Mouse (Mus musculus) gastrocnemius, postnatal 10 days (tissue): ENCODE measurements around the gene Robo2. TPM values are rescaled to one million over a fixed set of nuclear protein-coding genes. Genes with fewer than 3 reads are reported as not detected.
"Not testable (repeated sequence)": the region's sequence is repeated elsewhere in the genome, so short reads cannot be mapped to it uniquely, and the experiment has no call there.

Source experiments
- DNase-seq: peaks from one replicate; pipeline ENCODE4 v3.0.0; 2021; ENCODE audit warnings: mixed read lengths
- total RNA-seq, 2 experiments: library from RNA; stranded (reverse); gene quantifications; 2 replicates each; pipeline ENCODE4 v1.2.3; 2021

Gene Robo2
- total RNA-seq, 2 experiments from 2014 or later, result 5.0 to 10.3 TPM

DNA sequence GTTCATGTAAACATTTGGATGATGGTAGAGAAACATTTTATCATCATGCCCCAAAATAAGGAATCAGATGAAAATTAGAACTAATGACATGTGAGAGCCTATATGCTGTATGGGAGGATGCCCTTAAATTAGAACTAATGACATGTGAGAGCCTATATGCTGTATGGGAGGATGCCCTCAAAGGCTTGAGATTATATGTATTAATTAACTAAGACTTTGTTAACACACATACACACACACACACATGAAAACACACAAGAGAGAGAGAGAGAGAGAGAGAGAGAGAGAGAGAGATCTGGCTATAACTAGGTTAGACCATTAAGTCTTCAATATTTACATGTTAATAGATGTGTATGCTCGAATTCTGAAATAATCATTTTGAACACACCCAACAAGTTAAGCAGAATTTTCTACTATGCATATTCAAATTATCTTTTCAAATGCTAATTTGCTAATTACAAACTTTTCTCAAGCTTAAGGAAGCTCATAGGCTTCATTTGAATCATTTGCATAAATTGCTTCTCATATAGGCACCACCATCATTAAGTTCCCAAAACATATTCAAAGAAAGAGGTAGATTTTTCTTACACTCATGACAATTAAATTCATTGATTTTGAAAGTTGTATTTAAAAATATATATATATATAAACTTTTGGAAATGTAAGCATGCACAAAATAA, 211.5 kb downstream of the Robo2 start:
- DNase-seq, result no peak

DNA sequence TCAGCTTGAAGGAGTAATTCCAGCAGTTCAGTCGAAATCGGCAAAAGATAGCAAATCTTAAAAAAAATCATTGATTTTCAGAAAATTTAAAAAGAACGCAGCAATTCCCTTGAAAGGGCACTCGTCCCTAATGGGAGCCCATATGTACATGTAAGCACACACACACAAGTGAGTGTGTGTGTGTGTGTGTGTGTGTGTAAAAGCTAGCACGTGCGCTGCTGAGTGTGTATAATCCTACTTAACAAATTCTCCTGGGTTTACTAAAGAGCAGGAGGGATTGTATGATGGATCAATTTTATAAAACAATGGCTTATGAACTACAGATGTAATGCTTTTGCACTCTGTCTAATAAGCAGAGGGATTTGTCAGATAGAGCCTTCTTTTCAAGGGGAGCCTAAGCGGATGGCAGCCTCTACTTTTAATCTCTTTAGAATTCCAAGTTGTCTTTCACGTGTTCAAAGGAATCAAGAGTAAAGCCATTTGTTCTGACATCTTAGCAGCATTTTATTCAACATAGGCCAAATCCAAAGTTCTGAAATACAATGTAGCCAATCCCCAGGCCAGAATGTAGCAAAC, 218.6 kb downstream of the Robo2 start:
- DNase-seq, result no peak

DNA sequence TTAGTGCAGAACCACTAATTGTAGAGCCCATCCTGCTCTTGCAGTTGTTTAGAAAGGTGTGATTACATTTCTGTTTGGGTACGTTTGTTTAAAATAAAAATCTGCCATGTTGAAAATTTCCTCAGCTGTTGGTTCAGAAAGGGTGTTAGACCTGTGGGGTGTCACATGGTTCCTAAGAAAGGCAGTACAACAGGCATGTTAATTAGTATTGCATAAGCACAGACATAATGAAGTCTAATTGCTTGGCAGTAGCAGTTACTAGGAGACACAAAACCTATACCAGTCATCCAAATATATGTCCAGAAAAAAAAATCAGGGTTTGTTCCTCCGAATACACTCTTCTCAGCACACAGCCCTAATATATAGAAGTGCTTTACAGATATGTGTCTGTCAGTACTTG, 220.0 kb downstream of the Robo2 start:
- no peak for DNase-seq

DNA sequence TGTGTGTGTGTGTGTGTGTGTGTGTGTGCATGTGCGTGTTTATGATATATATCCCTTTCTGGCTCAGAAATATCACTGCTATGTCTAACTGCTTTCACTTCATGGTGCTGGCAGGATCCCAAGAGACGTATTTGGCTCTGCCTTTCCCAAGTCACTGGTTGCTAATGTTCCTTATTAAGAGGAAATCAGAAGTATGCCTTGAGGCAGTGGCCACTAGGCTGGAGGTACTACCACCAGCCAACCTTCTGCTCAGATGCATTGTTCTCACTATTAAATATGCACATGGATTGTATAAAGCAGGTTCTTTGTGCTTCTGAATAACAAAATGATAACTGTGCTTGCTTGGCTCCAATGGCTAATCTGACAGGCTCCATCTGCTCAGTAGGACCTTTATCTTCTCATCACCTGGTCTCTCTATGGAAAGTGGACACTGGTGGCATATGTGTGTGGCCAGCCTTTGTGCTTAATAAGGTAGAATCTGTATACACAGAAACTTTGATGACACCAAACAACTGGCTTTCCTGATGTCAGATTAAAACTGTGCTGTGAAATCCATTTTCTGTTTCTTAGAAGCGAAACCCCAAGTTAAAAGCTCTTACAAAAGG, 229.0 kb downstream of the Robo2 start:
- peak; percentile 3 for DNase-seq

DNA sequence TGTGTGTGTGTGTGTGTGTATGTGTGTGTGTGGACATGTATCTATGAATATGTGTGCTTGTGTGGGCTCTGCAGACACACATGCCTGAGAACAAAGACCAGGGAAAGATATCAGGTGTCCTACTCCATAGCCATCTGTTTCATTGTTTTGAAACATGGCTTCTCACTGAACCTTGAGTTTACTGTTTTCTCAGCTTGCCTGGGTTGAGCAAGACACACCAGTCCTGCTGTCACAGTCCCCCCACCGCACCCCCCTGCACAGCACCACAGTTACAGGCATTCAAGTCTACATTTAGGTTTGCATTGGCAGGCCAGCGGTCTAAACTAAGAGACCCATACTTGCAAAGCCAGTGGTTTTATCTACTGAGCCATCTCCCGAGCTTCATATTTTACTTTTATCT, 239.0 kb downstream of the Robo2 start:
- DNase-seq, result no peak

DNA sequence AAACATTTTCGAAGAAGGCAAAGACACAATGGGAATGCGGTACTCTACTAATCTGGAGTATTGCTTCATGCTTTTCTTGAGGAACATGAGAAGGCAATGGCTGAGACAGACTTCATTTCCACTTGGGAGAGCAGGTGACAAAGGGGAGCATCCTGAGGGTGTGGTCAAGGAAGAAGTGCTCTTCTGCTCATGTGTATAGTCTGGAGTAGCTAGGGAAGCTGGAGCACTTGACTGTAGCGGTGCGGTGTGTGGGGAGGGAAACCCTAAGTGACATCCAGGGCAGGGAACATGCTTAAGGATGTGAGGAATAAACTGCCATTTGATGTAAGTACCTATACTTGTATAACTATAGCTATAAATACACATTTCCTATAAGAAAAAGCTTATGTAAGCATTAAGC, 242.0 kb downstream of the Robo2 start:
- no peak for DNase-seq

DNA sequence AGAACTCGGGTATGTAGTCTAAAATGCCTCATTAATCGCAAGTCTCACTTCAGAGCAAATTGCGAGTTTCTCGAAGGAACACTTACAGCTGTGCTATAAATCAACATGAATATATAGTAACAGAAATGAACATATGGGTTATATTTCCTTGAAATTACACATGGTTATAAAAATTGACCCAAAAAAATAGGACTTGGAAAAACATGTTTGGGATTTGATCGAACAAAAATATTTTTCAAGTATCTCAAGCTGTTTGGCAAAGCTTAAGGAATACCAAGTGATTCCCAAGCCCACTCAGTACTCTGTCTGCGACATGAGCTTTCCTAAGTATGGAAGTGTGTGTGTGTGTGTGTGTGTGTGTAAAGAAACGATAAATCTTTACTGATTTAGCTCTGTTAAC, 242.5 kb downstream of the Robo2 start:
- DNase-seq, result no peak

DNA sequence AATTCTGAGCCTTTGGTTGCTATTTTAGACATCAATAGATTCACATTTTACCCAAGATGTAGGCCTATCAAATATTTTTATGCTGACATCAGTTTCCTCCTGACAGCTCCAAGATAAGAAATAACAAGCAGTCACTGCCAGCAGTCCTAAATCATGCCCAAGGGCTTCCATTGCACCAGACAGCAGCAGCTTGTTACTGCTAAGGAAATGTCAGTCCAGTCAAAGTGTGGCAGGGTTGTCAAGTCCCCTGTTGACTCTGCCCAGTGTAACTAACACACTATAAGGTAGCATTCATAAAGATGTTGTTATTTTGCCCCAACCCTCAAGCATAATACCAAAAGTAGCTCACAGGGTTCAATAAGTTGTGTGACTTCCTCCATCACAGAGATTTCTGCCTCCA, 243.8 kb downstream of the Robo2 start:
- DNase-seq, result no peak

DNA sequence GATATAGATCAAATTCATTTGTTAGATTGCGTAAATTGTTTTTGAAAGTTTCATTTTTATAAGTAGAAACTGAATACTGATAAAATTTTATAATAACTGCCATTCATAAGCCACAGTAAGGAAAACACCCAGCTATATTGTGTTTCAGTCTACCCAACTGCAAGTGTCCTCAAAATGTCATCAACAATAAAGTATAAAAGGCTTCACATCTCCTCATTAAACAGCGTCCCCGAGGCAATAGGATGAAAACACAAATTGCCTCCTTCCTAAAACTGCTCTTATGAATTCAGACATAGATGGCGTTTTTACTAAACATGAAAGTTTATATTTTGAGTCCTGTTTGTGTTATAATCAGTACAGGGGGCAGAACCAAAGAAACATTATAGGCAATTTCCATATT, 249.6 kb downstream of the Robo2 start:
- no peak for DNase-seq

DNA sequence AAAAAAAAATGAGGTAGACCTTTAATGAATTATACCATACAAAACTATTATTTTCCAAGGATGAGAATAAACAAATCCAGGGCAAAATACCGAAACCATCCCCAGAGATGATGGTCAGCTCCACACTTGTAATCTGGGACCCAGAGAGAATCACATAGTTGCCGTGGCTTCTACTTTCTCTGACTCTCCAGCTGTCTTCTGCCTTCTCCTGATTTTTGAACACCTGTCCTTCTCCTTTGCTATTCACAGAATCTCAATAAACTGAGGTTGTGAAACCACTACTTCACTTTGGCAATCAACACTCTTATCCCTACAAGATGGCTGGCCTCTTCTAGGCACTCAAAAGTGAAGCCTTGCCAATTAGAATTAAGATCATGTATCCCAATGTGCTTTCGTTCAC, 252.4 kb downstream of the Robo2 start:
- DNase-seq, result no peak

DNA sequence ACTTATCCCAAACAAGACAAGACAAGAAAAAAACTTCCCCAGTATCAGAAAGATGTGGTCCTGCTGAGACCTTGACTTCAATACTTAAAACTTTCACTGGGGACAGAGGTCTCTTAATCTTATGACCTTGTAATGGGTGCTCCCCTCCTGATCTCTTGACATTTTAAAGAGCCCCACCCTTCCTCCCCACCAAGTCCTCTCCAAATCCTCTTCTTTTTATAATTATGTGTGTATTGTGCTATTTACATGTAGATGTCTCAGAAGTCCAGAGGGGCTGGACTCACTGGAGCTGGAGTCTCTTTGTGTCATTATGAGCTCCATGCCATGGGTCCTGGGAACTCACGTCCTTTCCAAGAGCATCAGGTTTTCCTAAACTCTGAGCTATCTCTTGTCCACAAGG, 275.4 kb downstream of the Robo2 start:
- DNase-seq, result no peak

DNA sequence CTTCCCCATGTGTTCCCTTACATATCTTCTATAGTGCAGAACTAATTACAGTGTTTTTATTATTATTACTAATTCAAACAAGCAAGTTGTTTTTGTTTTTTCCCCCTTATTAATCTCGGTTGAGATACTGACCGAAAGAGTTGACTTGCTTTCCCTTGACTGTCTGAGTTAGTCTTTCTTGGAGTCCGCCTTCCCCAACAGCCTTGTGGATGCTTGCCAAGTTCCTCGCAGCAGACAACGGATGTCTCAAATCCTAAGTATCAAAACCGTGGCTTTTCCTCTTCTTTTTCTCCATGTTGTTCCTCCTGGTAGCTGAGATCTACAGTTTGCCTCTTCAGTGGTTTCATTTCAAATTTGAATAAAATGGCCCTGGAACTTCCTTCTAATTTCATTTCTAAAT, 278.8 kb downstream of the Robo2 start:
- DNase-seq, result peak; percentile 27

DNA sequence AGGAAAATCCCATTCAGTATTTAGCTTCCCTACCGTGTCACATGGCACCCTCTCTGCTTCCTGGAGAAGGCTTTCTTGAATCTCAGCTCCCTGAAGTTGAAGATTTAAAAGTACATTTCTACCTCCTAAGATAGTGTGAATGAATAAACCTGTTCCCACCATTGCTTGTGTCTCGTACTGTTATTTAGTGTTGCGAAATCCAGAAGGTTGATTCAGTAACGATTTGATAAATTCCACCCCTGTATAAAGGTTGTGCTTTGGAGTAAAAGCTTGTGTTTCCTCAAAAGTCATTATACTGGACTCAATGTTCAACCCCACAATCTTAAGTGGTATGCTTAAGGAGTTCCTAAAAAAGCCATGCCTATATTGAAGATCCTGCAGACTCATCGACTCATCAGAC, 280.3 kb downstream of the Robo2 start:
- no peak for DNase-seq

DNA sequence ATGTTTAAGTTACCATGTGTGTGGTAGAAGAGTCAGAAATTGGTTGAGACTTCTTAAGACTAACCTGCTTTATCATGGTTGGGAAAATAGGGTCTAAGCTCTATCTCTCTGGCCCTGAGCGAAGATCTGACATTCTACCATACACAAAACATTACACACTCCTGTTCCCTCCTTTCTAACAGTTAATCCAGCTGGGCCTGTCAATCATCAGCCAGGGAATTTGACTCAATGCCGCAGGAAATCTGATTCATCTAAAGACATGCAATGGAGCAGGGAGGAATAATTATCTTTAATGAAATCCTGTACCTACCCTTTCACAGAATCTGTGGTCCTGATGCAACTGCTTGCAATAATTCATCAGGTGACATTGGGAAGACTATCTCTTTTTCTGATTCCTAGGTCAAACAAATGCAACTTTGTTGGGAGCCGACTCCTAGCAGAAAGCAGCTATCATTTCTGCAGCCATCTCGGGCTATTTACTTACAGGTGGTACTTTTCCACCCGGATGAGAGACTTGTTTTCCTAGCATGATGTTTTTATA, 283.1 kb downstream of the Robo2 start:
- DNase-seq, result no peak

DNA sequence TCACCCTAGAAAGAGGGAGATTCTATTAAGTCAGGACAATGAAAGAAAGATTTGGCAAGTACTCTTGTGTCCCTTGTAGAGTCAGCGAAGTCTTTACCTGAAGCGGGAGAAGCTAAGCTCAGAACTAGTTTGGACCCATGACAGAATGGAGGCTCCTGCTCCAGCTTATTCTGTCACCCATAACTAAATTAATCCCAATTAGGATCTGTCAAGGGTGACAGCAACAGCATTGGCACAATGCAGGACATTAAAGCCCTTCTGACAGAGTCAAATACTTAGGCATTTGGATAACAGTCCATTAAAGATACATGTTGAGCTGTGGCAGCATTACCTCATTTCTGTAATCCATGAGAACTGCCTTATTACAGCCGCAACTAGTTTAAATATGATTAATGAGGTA, 298.5 kb downstream of the Robo2 start:
- DNase-seq, result no peak

DNA sequence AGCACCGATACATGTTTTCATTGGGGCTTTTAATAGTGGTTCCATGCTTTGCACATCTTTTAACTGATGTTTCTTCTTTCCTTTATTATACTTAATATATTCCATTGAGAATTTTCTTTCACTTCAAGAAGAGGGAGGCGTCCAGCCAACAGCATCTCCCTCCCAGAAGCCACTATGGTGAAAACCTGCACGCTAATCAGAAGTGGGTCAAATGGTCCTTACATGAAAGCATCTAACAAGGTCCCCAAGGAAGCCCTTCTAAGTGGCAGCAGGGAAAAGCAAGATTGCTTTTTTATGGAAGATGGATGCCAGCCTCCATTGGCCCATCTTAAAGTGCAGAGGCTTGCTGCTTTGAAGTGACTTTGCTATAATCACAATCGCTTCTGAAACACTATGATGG, 300.5 kb downstream of the Robo2 start:
- no peak for DNase-seq

DNA sequence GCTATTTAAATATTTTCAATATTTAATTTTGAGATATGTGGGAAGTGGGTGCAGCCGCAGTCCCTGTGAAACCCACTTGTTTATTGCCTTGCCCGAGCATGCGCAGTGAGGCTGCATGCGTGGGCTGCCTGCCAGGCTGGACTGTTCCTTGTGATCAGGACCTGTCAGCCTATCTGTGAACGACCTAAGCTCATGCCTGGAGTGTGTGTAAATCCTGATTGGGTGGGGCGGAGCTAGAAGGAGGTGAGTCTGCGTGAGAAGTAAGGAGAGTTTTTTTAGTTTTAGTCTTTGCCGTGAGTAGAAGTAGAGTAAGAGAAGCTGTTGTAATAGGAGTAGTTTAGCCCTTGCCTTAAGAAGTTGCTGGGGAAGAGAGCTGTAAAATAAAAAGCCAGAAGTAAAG, 307.2 kb downstream of the Robo2 start:
- not testable (repeated sequence) for DNase-seq

DNA sequence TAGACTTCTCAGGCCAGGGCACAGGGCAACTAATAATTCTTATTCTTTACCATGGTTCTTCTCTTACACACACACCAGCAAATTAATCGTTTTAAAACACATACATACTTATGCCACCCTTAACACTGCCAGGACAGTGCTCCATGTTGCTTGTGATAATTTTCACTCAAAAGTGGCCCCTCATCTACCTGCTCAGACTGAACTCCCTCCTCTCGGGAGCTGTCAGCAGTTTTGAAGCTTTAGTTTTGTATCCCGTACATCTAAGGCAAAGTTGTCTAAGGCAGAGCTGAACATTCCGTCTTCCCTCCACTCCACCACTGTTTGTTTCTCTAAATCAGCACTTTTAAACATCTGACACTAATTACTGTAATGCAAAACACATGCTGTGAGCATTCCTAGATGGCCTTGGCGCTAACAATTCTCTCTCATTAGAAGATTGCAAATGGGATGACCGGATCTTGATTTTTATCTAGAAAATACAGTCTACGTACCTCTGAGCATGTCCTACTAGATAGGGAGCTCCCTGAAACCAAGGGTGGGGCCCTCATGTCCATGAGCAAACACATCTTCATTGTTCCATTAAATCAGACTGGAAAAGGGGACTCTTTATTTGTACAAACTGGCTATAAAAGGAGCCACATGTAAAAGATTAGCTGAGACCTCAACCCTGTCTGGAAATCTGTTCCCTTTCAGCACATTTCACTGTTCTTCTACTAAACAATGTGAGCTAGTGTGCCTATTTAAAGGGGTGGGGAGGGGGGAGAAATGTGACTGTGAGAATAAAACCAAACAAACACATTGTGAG, 318.4 kb downstream of the Robo2 start:
- no peak for DNase-seq

DNA sequence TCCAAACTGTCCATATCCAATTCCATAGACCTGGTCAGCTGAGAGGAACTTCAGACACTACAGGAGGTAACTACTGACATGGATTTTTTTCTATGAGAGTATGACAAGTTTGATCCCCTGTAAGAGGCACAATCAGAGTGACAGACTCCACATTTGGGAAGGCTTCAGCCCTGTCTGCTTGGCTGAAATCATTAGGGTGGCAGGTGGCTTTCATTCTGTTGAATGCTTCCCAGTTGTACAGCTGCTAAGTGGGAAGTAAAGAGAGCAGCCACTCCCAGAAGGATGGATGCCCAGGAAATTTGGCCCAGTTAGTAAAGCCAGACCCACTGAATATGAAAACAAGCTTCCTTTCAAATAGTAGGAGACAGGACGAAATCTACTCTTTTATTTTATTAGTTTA, 321.7 kb downstream of the Robo2 start:
- DNase-seq, result no peak

DNA sequence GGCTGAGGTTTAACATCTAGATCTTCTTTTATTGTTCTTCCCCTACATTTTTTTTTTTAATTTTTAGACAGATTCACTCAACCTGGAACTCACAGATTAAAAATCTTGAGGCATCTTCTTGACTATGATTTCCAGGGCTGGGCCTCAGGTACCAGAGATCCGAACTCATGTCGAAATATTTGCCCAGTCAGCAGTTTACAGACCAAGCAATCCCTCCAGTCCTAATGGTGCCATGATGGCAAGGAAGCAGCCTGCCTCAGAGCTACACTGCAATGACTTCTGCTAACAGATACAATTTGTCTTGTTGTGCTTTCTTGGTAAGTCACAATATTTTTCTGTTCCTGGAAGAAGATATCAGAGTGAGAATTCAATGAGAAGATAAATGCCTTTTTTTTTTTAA, 327.4 kb downstream of the Robo2 start:
- no peak for DNase-seq

DNA sequence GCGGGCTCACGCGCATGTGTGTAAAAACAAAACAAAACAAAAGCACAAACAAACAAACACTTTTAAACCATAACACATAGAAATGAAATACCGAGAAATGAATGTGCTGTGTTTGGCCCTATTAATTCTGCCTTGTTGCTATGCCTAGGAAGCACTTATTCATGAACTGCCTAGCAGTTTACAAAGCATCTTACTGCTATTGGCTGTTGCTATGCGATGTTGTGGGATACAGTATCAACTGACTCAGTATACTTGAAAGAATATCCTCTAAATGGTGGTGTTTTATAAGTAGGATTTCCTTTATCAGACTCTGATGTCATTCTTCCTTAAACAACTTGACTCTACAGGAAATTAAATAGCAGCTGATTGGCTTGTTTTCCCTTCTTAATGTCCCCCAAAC, 339.0 kb downstream of the Robo2 start:
- no peak for DNase-seq

DNA sequence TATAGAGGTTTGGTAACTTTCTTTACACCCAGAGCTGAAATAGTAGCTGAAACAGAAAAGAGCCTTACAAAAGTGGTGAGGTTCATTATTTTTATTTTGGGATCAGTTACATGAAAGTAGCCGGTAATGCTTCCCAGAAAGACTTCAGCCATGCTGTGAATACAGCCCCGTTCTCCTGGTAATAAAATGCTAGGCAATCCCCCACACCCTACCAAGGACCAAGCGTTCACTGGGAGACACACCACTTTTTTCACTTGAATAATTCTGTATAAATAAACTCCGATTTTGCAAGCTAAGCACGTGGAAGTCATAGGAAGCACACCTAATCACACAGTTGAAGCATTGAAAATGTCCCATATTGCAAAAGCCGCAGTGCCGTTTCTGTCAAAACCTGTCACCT, 341.0 kb downstream of the Robo2 start:
- DNase-seq, result no peak

DNA sequence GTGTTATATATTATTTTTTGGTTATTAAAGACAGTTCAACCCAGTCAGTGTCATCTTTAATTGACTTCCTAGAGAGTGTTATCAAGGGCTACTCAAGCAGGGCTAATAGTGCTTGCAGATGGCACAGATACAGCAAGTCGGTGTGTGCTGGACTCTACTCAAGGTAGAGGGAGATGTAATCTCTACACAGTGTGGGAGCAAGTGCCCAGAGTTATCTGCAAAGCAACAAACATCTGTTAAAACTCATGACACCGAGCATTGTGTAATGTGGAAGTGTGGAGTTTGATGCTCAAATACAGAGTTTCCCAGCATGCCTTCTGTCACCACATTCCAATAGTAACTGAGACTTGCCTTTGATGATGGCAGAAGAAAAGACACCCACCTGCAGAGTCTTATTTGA, 345.7 kb downstream of the Robo2 start:
- DNase-seq, result no peak
